Mouse (Mus musculus) left cerebral cortex, adult 8-10 months (tissue): ENCODE results near the gene Ccm2. TPM values are rescaled to one million over a fixed set of nuclear protein-coding genes. Genes with fewer than 3 reads are reported as not detected.

Experiments used
- DNase-seq, 2 experiments: peaks; one replicate each; pipeline ENCODE4 v3.0.0; 2022; ENCODE audit warnings: low spot score in 2 of 2
- total RNA-seq, 4 experiments: library from RNA; stranded (reverse); gene quantifications; 2 replicates each; pipeline ENCODE4 v1.2.4; 2022

Ccm2 gene
- total RNA-seq, 4 experiments from 2014 or later = 60.8 to 79.1 (median 71.2) TPM

GRCm38 (mm10) chr11:6603224-6603623 is 56.5 kb downstream of the Ccm2 start:
- DNase-seq = no peak

DNA sequence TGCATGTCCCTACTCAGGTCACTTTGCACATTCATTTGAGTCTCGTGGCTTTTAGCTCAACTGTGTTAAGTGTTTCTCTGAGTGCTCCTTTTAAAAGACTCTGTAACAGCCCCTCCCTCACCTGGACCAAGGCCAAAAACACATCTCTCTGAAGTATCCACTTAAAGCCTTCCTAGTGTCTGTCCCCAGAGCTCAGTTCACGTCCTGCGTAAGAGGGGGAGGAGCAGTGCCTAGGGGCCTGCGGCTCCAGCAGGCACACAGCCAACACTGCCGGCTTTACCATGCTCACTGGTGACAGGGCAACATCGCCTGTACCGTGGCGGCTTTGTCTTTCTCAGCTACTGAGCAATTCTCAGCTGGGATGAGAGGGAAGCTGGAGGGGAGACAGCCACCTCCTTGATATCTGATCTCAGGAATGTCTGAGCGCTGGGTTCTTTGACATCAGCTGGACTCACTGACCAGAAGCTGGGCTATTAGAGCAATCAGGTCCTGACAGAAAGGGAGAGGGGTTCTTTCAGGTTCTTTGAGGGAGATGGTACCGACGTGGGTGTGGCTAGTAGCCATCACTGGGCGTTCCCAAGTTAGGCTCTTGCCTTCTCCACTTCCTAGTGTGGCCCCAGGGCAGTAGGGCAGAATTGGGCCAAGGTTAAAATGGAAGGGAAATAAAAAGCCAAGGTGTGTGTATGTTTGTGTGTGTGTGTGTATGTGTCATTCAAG is 57.4 kb downstream of the Ccm2 start:
- peak; percentile 36 to 65 for DNase-seq

- peak in 1 of 2 experiments; percentile 29 for DNase-seq
These were observed 57.9 kb downstream of the Ccm2 start for GRCm38 (mm10) chr11:6604604-6604936.

GRCm38 (mm10) chr11:6605021-6605481 is 58.4 kb downstream of the Ccm2 start:
- peak; percentile 46 to 55 for DNase-seq

- peak; percentile 68 to 88 for DNase-seq
These were observed 59.1 kb downstream of the Ccm2 start, which contains the start of gene Nacad for GRCm38 (mm10) chr11:6605491-6606399. Gene Nacad (minus strand): TSS chr11:6606053.

GRCm38 (mm10) chr11:6615250-6616205 is 68.8 kb downstream of the Ccm2 start:
- DNase-seq = no peak

- DNase-seq = no peak
These were observed 77.0 kb downstream of the Ccm2 start for GRCm38 (mm10) chr11:6623704-6624103.

DNA sequence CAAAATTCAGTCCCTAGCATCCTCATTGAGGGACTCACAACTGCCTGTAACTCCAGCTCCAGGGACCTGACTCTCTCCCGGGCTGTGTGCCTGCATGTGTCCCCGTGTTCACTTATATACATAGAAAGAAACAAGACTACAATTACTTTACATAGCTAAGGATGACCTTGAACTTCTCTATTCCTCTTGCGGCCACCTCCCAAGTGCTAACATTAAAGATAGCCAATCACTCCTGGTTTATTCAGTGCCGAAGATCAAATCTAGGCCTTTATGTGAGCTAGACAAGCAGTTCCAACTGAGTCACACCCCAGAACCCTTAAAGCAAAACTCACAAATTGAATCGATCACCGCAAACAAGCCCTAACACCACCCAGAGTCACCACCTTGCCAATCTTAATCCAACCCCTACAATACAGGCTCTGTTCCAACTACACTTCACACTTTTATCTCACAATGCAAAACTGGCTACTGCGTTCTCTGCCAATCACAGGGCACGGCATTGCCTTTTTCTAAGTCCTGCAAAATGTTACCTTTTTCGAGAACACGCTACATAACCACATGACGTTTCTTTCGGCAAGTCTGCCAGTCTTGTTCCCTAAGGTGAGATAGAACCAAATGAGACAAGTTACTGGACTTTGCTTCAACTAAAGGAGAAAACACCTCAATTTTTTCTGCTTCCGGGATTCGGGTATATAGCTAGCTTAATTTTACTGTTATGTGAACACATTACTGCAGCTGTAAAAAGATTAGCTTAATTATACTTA is 78.1 kb downstream of the Ccm2 start:
- DNase-seq = no peak

GRCm38 (mm10) chr11:6625478-6626387 is 79.0 kb downstream of the Ccm2 start, which contains the start of gene Tbrg4:
Gene Tbrg4 (minus strand): TSS chr11:6626067.
- peak; percentile 87 to 91 for DNase-seq

- no peak for DNase-seq
These were observed 79.7 kb downstream of the Ccm2 start for GRCm38 (mm10) chr11:6626388-6626772.

DNA sequence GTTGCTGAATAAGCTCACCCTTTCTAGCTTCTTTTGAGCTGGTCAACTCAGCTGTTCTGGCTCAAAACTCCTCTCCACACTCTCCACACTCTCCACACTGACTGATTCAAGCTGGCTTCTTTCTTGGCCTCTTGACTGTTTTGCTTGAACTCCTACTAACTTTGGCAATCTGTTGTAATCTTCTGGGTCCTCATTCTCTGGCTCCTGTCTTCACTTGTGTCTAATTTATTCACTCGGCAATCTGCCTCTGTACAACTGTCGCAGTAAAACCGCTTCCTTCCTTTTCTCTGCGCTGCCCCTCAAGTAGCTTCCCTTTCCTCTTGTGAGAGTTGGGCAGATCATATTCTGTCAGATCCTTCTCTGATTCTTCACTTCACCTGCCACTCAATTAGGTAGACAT is 81.0 kb downstream of the Ccm2 start:
- DNase-seq = no peak

DNA sequence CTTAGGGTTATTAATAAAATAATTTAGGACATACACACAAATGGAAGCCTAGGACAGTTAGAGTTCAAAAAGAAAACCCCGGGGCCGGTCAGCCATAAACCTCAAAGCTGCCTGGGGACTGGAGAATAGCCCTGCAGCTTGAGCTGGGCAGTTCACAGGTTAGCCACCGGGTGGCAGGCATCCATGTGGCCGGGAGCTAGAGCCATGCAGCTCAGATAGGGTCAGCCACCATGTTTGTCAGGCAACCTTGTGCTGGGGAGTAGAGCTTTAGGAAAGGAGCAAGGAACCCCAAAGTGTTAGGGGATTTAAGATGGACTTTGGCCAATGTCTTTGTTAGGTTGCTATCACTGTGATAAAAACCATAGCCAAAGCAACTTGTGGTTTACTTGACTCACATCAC is 81.9 kb downstream of the Ccm2 start:
- DNase-seq = no peak

GRCm38 (mm10) chr11:6629655-6630054 is 83.0 kb downstream of the Ccm2 start:
- no peak for DNase-seq

- DNase-seq = no peak
These were observed 89.5 kb downstream of the Ccm2 start for GRCm38 (mm10) chr11:6636150-6636549.

DNA sequence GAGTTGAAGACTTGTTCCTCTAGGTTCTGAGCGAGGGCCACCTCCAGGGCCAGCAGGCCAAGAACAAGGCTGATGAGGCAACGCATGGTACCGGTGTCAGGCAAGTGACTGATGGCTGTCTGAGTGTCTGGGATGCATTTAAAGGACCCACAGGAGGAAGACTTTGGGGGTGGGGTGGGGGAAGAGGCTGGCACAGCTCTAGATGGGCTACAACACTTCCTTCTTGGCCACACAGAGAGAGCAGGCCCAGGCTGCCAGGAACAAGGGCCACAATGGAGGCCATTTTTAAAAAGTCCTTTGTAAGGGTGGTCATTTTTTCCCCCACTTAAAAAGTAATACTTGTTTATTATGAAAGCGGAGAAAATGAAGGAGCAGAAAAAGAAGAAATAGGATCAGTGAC is 91.8 kb downstream of the Ccm2 start, which contains the start of gene Wap:
Gene Wap (minus strand): TSS at position 101 of the 400 bp plus-strand sequence.
- no peak for DNase-seq

DNA sequence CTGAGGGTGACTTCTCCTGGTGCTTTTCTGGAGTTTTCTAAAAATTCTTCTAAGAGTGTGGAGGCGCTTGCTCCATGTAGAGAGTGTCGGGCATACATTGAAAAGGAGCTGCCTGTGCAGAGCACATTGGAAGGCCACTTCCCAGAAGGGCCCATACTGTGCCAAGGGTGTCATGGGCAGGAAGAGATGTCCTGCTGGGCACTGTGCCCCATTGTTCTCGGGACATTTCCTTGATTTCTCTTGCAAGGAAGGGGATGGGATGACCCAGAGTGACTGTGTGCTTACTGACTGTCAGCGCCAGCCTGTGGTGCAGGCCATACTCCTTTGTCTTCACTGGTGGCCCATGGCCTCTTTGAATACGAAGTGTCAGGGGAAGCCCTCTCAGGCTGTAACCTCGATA is 92.4 kb downstream of the Ccm2 start:
- DNase-seq = no peak

GRCm38 (mm10) chr11:6644566-6644965 is 97.9 kb downstream of the Ccm2 start:
- DNase-seq = no peak
